Mouse (Mus musculus): ENCODE results near the gene D230025D16Rik.

DNA sequence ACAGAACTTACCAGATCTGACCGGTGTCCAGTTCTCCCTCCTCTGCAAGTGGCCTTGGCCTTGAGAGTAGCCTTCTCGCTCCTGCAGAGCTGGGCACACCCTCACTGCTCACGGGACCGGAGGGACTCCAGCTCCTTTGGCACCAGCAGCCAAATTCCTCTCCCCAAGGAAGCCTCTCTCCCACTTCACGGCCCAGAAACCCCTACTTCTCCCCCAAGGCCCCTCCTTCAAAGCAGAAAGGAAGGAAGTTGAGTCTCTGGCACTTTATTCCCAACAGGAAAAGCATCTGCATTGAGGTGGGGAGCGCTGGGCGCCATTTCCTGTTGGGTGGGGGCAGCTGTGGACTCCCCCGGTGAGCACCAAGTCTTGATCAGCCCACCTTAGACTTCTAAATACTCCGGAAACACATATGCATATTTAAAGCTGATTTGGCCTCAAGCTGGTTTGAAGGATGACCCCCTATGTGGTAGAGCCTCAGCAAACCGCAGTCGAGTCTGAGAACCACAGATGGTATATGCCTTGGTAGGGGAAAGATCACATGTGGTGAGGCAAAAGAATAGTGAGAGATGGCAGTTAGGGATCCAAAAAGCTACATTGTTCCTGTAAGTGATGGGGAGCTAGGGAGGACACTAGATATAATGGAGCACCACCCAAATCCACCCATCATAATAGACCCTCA is 71.1 kb downstream of the D230025D16Rik start, which contains the start of gene Exoc3l:
- TF ChIP-seq CTCF (conservative IDR thresholded peaks at IDR 0.05; ENCODE audit: low read length) (no peak), POU5F1 (IDR thresholded peaks at IDR 0.05; ENCODE audit: borderline replicate concordance, low read length) (no peak)

Measured in E14TG2a.4 (cell line).